Mouse (Mus musculus) liver, embryonic 14.5 days (tissue): Measurements from ENCODE around the gene Ubtd2. TPM values are rescaled to one million over a fixed set of nuclear protein-coding genes. Genes with fewer than 3 reads are reported as not detected.
A peak's percentile ranks its signal among the peaks of the same experiment; 100 is the strongest.

Experiments used
- ATAC-seq: fragments of 200-750 bp; cut with Nextera tagmentation; 2 replicates; pipeline ENCODE4 v1.8.0; 2017; ENCODE audit warnings: moderate number of reproducible peaks, mild to moderate bottlenecking, moderate library complexity; ENCODE audit not compliant: insufficient read depth
- DNase-seq, 3 experiments: peaks; one replicate each; pipeline ENCODE4 v3.0.0-alpha.2; 2012 to 2013; ENCODE audit warnings: low read depth in 3 of 3, low spot score in 3 of 3
- H3K27ac ChIP-seq: fragments of 300-500 bp; sonication (generic); 2 replicates; pipeline ENCODE4 v1.5.1; 2014; ENCODE audit warnings: moderate library complexity, mild to moderate bottlenecking, control low read depth, inconsistent platforms
- H3K27me3 ChIP-seq: fragments of 300-500 bp; sonication (generic); 2 replicates; pipeline ENCODE4 v1.6.1; 2014; ENCODE audit warnings: mild to moderate bottlenecking, low read length, moderate library complexity; ENCODE audit not compliant: control insufficient read depth, insufficient read depth
- H3K36me3 ChIP-seq: fragments of 300-500 bp; sonication (generic); replicated peaks from 2 replicates; pipeline ENCODE4 v1.6.1; 2014; ENCODE audit warnings: low read depth; ENCODE audit not compliant: control insufficient read depth, insufficient read depth
- H3K4me1 ChIP-seq, 2 experiments: fragments of 200-500 bp in 1 of 2; fragments of 300-500 bp in 1 of 2; sonication (generic) in 1 of 2; replicated peaks; 2 replicates each; pipeline ENCODE4 v1.6.1; 2012 to 2014; ENCODE audit warnings: antibody characterized with exemption in 1 of 2, inconsistent platforms in 1 of 2, low read length in 1 of 2; ENCODE audit not compliant: control insufficient read depth in 2 of 2, insufficient read depth in 2 of 2
- H3K4me2 ChIP-seq: fragments of 300-500 bp; sonication (generic); 2 replicates; pipeline ENCODE4 v1.6.1; 2014; ENCODE audit warnings: low read depth, mild to moderate bottlenecking, control low read depth, moderate library complexity
- H3K4me3 ChIP-seq, 2 experiments: fragments of 200-500 bp in 1 of 2; fragments of 300-500 bp in 1 of 2; sonication (generic) in 1 of 2; 2 replicates each; pipeline ENCODE4 v1.5.1; 2012 to 2014; ENCODE audit warnings: low read depth in 2 of 2, low read length in 2 of 2, mild to moderate bottlenecking in 2 of 2, control low read depth in 1 of 2, inconsistent platforms in 1 of 2, moderate library complexity in 1 of 2; ENCODE audit not compliant: insufficient read depth in 1 of 2
- H3K9ac ChIP-seq: fragments of 300-500 bp; sonication (generic); replicated peaks from 2 replicates; pipeline ENCODE4 v1.6.1; 2014; ENCODE audit warnings: mild to moderate bottlenecking, control low read depth, moderate library complexity
- H3K9me3 ChIP-seq: fragments of 300-500 bp; sonication (generic); 2 replicates; pipeline ENCODE4 v1.6.1; 2016; ENCODE audit warnings: low read length, mixed read lengths; ENCODE audit not compliant: control insufficient read depth
- CTCF ChIP-seq: IDR thresholded peaks from 2 replicates; pipeline ENCODE4 v1.5.1; 2016; ENCODE audit warnings: antibody characterized with exemption, low read depth, control low read depth
- EP300 ChIP-seq: IDR thresholded peaks from 2 replicates; pipeline ENCODE4 v1.6.1; 2016; ENCODE audit warnings: antibody characterized with exemption, low read depth
- WGBS: fragments of 180-500 bp; shearing (Covaris S2); extraction: QIAGEN DNeasy Blood & Tissue Kit; methylation state at CpG from one replicate; pipeline ENCODE4 v1.1.7; 2014; ENCODE audit not compliant: insufficient replicate concordance; 5-methylcytosine and 5-hydroxymethylcytosine counted together
- polyA plus RNA-seq, 2 experiments: library from polyadenylated mRNA; depleted of rRNA in 1 of 2; stranded (reverse) in 1 of 2; unstranded in 1 of 2; fragments of >200 nt; fragmentation: Nextera tagmentation in 1 of 2; extraction: Ambion mirVana in 1 of 2; gene quantifications; 2 replicates each; pipeline versions ENCODE4 v1.2.1 to v1.2.3; 2012 to 2014

The Ubtd2 gene
- polyA plus RNA-seq, 2 experiments, result 2.8 to 3.2 TPM

DNA sequence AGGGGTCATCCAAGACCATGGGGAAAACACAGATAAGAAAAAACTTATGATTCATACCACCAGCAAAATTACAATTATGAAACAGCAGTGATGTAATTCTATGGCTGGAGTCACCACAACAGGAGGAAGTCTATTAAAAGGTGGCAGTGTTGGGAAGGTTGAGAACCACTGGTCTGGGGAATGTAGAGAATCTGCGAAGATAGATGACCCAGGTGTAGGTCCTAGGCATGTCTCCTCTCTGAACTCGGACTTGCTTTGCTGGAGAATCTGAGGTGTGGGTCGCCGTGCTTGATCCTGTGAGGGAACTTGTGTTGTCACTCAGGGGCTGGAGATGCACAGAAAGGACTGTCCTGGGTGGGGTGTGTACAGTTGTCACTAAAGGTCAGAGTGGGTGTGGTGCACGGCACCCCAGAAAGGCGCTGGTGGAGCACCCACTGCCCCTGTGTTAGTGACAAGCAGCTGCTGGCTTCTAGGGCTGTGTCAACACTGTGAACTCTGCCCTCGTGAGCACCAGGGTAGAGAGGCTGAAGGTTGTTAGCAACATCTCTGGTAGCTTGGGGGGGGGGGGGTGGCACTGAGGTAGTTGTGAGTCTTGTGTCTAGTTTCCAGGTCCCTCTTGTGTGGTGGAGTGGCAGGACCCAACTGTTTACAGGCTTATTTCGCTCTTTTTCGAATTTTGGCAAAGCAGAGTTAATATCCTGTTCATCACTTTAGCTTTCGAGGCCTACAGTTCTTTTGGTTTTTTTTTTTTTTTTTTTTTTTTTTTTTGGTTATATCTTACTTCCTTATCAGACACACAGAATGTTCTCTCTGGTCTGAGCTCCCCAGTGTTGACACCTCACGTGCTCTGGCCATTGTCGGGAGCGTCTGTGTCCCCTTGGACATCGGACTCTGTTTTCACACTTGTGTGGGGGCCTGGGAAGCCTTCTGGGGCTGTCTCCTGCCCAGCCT lies 99.2 kb downstream of the Ubtd2 start:
- Histone ChIP-seq H3K27ac (no peak overlapping the region), H3K4me2 (no peak overlapping the region), H3K27me3 (no peaks in the 10 kb centered on the region), H3K4me1 (peaks cover 24 to 32% of the 10 kb centered on the region in 2 experiments), H3K9ac (no peak overlapping the region), H3K36me3 (no peaks in the 10 kb centered on the region), H3K4me3 (no peak overlapping the region), H3K9me3 (no peaks in the 10 kb centered on the region)
- 44% methylated on average over 14 of the region's 14 CpGs for WGBS
- TF ChIP-seq EP300 (no peak), CTCF (no peak)
- peak; percentile 26; the same call in 1 of the 2 replicates for ATAC-seq
- no peak for DNase-seq

DNA sequence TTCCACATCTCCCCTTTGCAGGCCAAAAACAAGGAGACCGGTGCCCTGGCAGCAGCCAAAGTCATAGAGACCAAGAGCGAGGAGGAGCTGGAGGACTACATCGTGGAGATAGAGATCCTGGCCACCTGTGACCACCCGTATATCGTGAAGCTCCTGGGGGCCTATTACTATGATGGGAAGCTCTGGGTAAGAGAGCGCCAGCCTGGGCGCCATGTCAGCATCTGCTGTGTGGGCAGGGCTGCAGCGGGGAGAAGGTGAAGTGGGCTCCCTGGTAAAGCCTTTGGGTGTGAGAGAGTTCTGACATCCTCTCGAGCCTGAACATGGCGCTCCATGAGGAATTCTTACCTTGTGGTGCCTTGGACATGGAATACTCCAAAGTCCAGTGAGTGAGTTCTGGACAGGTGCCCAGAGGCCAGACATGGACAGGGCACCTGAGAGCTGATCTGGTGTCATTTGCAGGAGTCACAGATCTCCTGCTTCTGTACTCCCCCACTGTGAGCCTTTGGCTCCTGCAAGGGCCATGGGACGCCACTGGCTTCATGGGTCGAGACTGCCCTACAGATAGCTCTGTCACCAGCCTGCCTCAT lies 100.0 kb downstream of the Ubtd2 start:
- ATAC-seq, result no peak
- Histone ChIP-seq H3K9ac (no peak overlapping the region), H3K4me1 (peaks cover 24 to 32% of the 10 kb centered on the region in 2 experiments), H3K36me3 (no peaks in the 10 kb centered on the region), H3K27me3 (no peaks in the 10 kb centered on the region), H3K9me3 (no peaks in the 10 kb centered on the region), H3K4me3 (no peak overlapping the region), H3K4me2 (no peak overlapping the region), H3K27ac (no peak overlapping the region)
- no peak for DNase-seq
- no peak for TF ChIP-seq CTCF
- TF ChIP-seq EP300, result no peak
- WGBS, result 72% methylated on average over 12 of the region's 12 CpGs

DNA sequence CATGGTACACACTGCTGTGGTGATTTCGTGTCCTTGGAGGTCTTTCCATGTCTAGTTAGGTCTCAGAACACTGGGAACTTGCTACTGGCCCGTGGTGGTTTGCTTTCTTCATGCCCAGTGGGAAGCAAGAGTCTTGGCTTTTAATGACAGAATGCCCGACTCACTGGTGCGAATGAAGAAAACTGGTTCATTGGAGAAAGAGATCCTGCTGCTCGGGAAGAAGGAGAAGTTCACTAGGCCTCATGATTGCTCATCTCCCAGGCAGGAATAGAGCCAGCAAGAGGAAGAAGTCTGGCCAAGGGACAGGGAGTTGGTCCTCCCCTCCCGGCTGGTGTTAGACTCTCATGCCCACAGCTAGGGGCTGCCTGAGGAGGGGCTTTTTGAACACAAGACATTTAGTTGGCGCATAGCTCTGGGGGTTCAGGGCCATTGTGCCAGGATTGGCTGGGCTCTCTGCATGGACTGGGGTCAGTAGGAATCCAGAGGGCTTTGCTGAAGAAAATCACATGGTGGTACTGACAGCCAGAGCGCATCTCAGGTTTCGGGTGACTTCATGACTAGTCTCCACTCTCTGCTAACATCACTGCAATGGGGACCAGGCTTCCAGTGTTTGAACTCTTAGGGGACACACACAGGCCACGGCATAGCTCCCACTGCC lies 101.3 kb downstream of the Ubtd2 start:
- TF ChIP-seq EP300 (no peak), CTCF (no peak)
- Histone ChIP-seq H3K27me3 (no peaks in the 10 kb centered on the region), H3K9ac (no peak overlapping the region), H3K4me1 (peaks cover 22 to 29% of the 10 kb centered on the region in 2 experiments), H3K4me2 (no peak overlapping the region), H3K4me3 (no peak overlapping the region), H3K27ac (no peak overlapping the region), H3K9me3 (no peaks in the 10 kb centered on the region), H3K36me3 (no peaks in the 10 kb centered on the region)
- ATAC-seq (no peak), DNase-seq (no peak)
- 76% methylated on average over 10 of the region's 10 CpGs for WGBS

DNA sequence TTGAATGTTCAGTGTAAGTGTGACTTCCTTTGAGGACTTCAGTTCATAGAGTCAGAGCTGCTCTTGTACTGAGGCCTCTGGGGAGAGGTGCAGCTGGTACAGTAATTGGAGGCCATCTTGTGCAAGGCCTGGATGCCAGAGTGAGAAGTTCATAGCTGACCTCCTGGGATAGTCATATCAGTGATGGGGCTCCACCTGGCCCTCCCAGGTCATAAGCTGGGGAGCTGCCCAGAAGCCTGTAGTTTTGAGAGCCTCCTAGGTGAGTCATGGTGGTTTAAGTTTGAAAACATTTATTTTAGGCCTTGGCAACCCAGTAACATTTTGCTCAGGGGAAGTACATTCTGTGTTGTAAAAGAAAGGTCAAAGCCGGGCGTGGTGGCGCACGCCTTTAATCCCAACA lies 102.9 kb downstream of the Ubtd2 start:
- Histone ChIP-seq H3K36me3 (no peaks in the 10 kb centered on the region), H3K27me3 (no peaks in the 10 kb centered on the region), H3K9me3 (no peaks in the 10 kb centered on the region), H3K4me2 (no peak overlapping the region), H3K4me3 (no peak overlapping the region), H3K27ac (no peak overlapping the region), H3K4me1 (peaks cover 19 to 29% of the 10 kb centered on the region in 2 experiments), H3K9ac (no peak overlapping the region)
- ATAC-seq (no peak), DNase-seq (no peak)
- WGBS, result 80% methylated on average over 4 of the region's 4 CpGs
- TF ChIP-seq EP300, result no peak
- no peak for TF ChIP-seq CTCF

DNA sequence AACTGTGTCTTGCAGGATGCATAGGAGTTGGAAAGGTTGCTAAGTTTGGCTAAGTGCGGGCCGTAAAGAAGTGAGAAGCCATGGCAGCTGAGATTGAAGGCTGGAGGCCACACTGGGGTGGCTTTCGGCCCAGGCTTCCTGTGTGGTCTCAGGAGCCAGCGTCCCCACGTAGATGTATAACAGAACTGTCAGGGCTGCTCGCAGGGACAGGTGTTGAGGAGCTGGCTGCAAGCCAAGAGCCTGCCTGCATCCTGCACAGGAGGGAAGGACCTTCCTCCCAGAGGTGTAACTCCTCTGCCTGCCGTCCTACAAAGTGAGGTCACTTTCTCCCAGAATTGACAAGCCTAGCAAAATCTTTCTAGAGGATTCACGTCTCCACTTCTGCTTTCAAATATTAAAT lies 103.5 kb downstream of the Ubtd2 start:
- no peak overlapping the region for H3K4me3 ChIP-seq
- peaks cover 12 to 25% of the 10 kb centered on the region in 2 experiments for H3K4me1 ChIP-seq
- WGBS, result 35% methylated on average over 8 of the region's 8 CpGs
- H3K36me3 ChIP-seq, result no peaks in the 10 kb centered on the region
- no peak overlapping the region for H3K9ac ChIP-seq
- no peaks in the 10 kb centered on the region for H3K27me3 ChIP-seq
- DNase-seq (no peak), ATAC-seq (no peak)
- no peaks in the 10 kb centered on the region for H3K9me3 ChIP-seq
- H3K4me2 ChIP-seq, result no peak overlapping the region
- TF ChIP-seq EP300, result no peak
- no peak for TF ChIP-seq CTCF
- no peak overlapping the region for H3K27ac ChIP-seq
